Mouse (Mus musculus) right cerebral cortex, postnatal 36 days (tissue): ENCODE results near the gene Nudt14.

Source experiments
- DNase-seq, 2 experiments: peaks; one replicate each; pipeline ENCODE4 v3.0.0; 2022; ENCODE audit warnings: low spot score in 2 of 2, mixed read lengths in 1 of 2

Gene Nudt14

GRCm38 (mm10) chr12:112950040-112950760 is 8.3 kb upstream of the Nudt14 start:
- DNase-seq = peak; percentile 92 to 93

GRCm38 (mm10) chr12:112947307-112947706 is 5.4 kb upstream of the Nudt14 start:
- DNase-seq = no peak

- DNase-seq = no peak
Observed at GRCm38 (mm10) chr12:112943669-112944068, 1.7 kb upstream of the Nudt14 start.

GRCm38 (mm10) chr12:112941156-112941775 is 658 bp downstream of the Nudt14 start:
- no peak for DNase-seq

GRCm38 (mm10) chr12:112940710-112941109 is 1.2 kb downstream of the Nudt14 start:
- no peak for DNase-seq

GRCm38 (mm10) chr12:112940238-112940637 is 1.7 kb downstream of the Nudt14 start:
- no peak for DNase-seq

GRCm38 (mm10) chr12:112938873-112939565 is 2.9 kb downstream of the Nudt14 start:
- DNase-seq = no peak

- no peak for DNase-seq
Observed at GRCm38 (mm10) chr12:112938366-112938765, 3.6 kb downstream of the Nudt14 start.

GRCm38 (mm10) chr12:112937906-112938305 is 4.0 kb downstream of the Nudt14 start:
- no peak for DNase-seq

GRCm38 (mm10) chr12:112932647-112933046 is 9.3 kb downstream of the Nudt14 start:
- DNase-seq = no peak

GRCm38 (mm10) chr12:112929562-112930352 is 12.2 kb downstream of the Nudt14 start, which contains the start of gene Jag2:
TSS of gene Jag2 (minus strand) at chr12:112929776.
- peak; percentile 61 to 71 for DNase-seq

GRCm38 (mm10) chr12:112928401-112929241 is 13.3 kb downstream of the Nudt14 start:
- peak; percentile 65 to 67 for DNase-seq

GRCm38 (mm10) chr12:112927265-112927664 is 14.7 kb downstream of the Nudt14 start:
- no peak for DNase-seq

- no peak for DNase-seq
Observed at GRCm38 (mm10) chr12:112925950-112926349, 16.0 kb downstream of the Nudt14 start.

- no peak for DNase-seq
Observed at GRCm38 (mm10) chr12:112922541-112922940, 19.4 kb downstream of the Nudt14 start.

- DNase-seq = no peak
Observed at GRCm38 (mm10) chr12:112921518-112921917, 20.4 kb downstream of the Nudt14 start.

- no peak for DNase-seq
Observed at GRCm38 (mm10) chr12:112917906-112918305, 24.0 kb downstream of the Nudt14 start.

- no peak for DNase-seq
Observed at GRCm38 (mm10) chr12:112917486-112917885, 24.4 kb downstream of the Nudt14 start.

- DNase-seq = no peak
Observed at GRCm38 (mm10) chr12:112916698-112917400, 25.1 kb downstream of the Nudt14 start.

GRCm38 (mm10) chr12:112915587-112915986 is 26.3 kb downstream of the Nudt14 start:
- DNase-seq = no peak
